ENCODE assay signal across 7 mouse cellular contexts in genomic region chr11:104510606-104511005, GRCm38 (mm10). TPM values are rescaled to one million over a fixed set of nuclear protein-coding genes. Genes with fewer than 3 reads are reported as not detected.
DNase-seq lines count a peak whose midpoint lies in the region; ATAC-seq and TF ChIP-seq lines count a peak whose summit lies in the region.

No protein-coding gene starts in this region.

- H3K4me1 ChIP-seq in intestine, postnatal 0 days (replicated peaks; ENCODE audit: control insufficient read depth, insufficient read depth, low read length) = no peaks in the 10 kb centered on the region
- no peaks in the 10 kb centered on the region for H3K4me1 ChIP-seq in intestine, embryonic 16.5 days (ENCODE audit: control insufficient read depth, insufficient read depth, low read length)
- H3K4me1 ChIP-seq in E14TG2a.4 (replicated peaks; ENCODE audit: low read depth, low read length) = peaks cover 5% of the 10 kb centered on the region; the same call in 1 of the 2 replicates
- H3K4me1 ChIP-seq in embryonic facial prominence, embryonic 10.5 days = no peaks in the 10 kb centered on the region

- no peaks in the 10 kb centered on the region for H3K9me3 ChIP-seq in intestine, postnatal 0 days (ENCODE audit: control insufficient read depth)
- no peaks in the 10 kb centered on the region for H3K9me3 ChIP-seq in intestine, embryonic 16.5 days (ENCODE audit: control insufficient read depth, low read length)
- H3K9me3 ChIP-seq in E14TG2a.4 (ENCODE audit: low read length) = no peaks in the 10 kb centered on the region
- no peaks in the 10 kb centered on the region for H3K9me3 ChIP-seq in embryonic facial prominence, embryonic 10.5 days

- peak; percentile 57 for DNase-seq in 416B (ENCODE audit: low read depth)
- peak; percentile 22 for DNase-seq in embryonic facial prominence, embryonic 10.5 days (ENCODE audit: low spot score)
- peak; percentile 3 for DNase-seq in lung, postnatal 25 days (ENCODE audit: low spot score)
- DNase-seq in cerebellum, adult 11 months = no peak

- no peak overlapping the region for H3K4me2 ChIP-seq in intestine, postnatal 0 days (replicated peaks; ENCODE audit: low read depth)
- H3K4me2 ChIP-seq in intestine, embryonic 16.5 days (ENCODE audit: low read depth, low read length) = no peak overlapping the region

- no peak overlapping the region for H3K27ac ChIP-seq in intestine, postnatal 0 days (ENCODE audit: low read depth, low read length)
- H3K27ac ChIP-seq in intestine, embryonic 16.5 days (ENCODE audit: low read length) = no peak overlapping the region
- no peak overlapping the region for H3K27ac ChIP-seq in embryonic facial prominence, embryonic 10.5 days (replicated peaks)

- peaks cover 49% of the 10 kb centered on the region for H3K36me3 ChIP-seq in intestine, postnatal 0 days (ENCODE audit: control insufficient read depth, insufficient read depth)
- H3K36me3 ChIP-seq in intestine, embryonic 16.5 days (ENCODE audit: control insufficient read depth, insufficient read depth, low read length) = peaks cover 12% of the 10 kb centered on the region
- H3K36me3 ChIP-seq in E14TG2a.4 (ENCODE audit: insufficient read depth, low read length) = peaks cover 90% of the 10 kb centered on the region
- H3K36me3 ChIP-seq in embryonic facial prominence, embryonic 10.5 days (replicated peaks) = peaks cover 98% of the 10 kb centered on the region

- TF ChIP-seq CTCF in intestine, postnatal 0 days (IDR thresholded peaks at IDR 0.05; ENCODE audit: low read depth) = peak; percentile 74
- TF ChIP-seq CTCF in E14TG2a.4 (conservative IDR thresholded peaks at IDR 0.05; ENCODE audit: low read length) = peak; percentile 51

- no peak overlapping the region for H3K4me3 ChIP-seq in intestine, postnatal 0 days (ENCODE audit: low read depth, low read length)
- H3K4me3 ChIP-seq in intestine, embryonic 16.5 days (ENCODE audit: low read length) = no peak overlapping the region
- H3K4me3 ChIP-seq in E14TG2a.4 (replicated peaks; ENCODE audit: low read length) = no peak overlapping the region
- no peak overlapping the region for H3K4me3 ChIP-seq in embryonic facial prominence, embryonic 10.5 days

- ATAC-seq in intestine, postnatal 0 days = no peak
- no peak for ATAC-seq in intestine, embryonic 16.5 days

- no peak overlapping the region for H3K9ac ChIP-seq in intestine, postnatal 0 days (ENCODE audit: low read depth, low read length)
- no peak overlapping the region for H3K9ac ChIP-seq in intestine, embryonic 16.5 days (ENCODE audit: low read depth, low read length)

- WGBS in intestine, postnatal 0 days = 85% methylated on average over 2 of the region's 2 CpGs
- 76% methylated on average over 2 of the region's 2 CpGs for WGBS in intestine, embryonic 16.5 days
- 93% methylated on average over 2 of the region's 2 CpGs for WGBS in embryonic facial prominence, embryonic 10.5 days

- no peaks in the 10 kb centered on the region for H3K27me3 ChIP-seq in intestine, postnatal 0 days (replicated peaks; ENCODE audit: control insufficient read depth, insufficient read depth, low read length)
- H3K27me3 ChIP-seq in intestine, embryonic 16.5 days (replicated peaks; ENCODE audit: control insufficient read depth, insufficient read depth, low read length) = no peaks in the 10 kb centered on the region
- H3K27me3 ChIP-seq in E14TG2a.4 (ENCODE audit: insufficient read depth, low read length) = no peaks in the 10 kb centered on the region
- H3K27me3 ChIP-seq in embryonic facial prominence, embryonic 10.5 days (replicated peaks; ENCODE audit: low read depth, poor library complexity, severe bottlenecking) = no peaks in the 10 kb centered on the region

RNA-seq across cellular contexts. Expression of gene Cdc27, which starts 39.8 kb away (rescaled TPM):
- polyA plus RNA-seq in intestine, postnatal 0 days (2015; fragmentation: Nextera tagmentation; extraction: Ambion mirVana) = 11.0 and 14.0 TPM in 2 replicates
- 20.5 and 24.4 TPM in 2 replicates for polyA plus RNA-seq in intestine, embryonic 16.5 days (2015; fragmentation: Nextera tagmentation; extraction: Ambion mirVana)
- 58.4 and 60.8 TPM in 2 replicates for polyA plus RNA-seq in embryonic facial prominence, embryonic 10.5 days (2016; fragmentation: Nextera tagmentation; extraction: Ambion mirVana)

RNA-seq across cellular contexts. Expression of gene Myl4, which starts 39.9 kb away (rescaled TPM):
- polyA plus RNA-seq in intestine, postnatal 0 days (2015; fragmentation: Nextera tagmentation; extraction: Ambion mirVana) = 2.7 and 7.1 TPM in 2 replicates
- polyA plus RNA-seq in intestine, embryonic 16.5 days (2015; fragmentation: Nextera tagmentation; extraction: Ambion mirVana) = 4.7 and 6.3 TPM in 2 replicates
- polyA plus RNA-seq in embryonic facial prominence, embryonic 10.5 days (2016; fragmentation: Nextera tagmentation; extraction: Ambion mirVana) = 1.1 and 4.1 TPM in 2 replicates

RNA-seq across cellular contexts. Expression of gene Kansl1, which starts 41.9 kb away (rescaled TPM):
- 8.1 and 9.0 TPM in 2 replicates for polyA plus RNA-seq in intestine, postnatal 0 days (2015; fragmentation: Nextera tagmentation; extraction: Ambion mirVana)
- 13.7 and 14.4 TPM in 2 replicates for polyA plus RNA-seq in intestine, embryonic 16.5 days (2015; fragmentation: Nextera tagmentation; extraction: Ambion mirVana)
- polyA plus RNA-seq in embryonic facial prominence, embryonic 10.5 days (2016; fragmentation: Nextera tagmentation; extraction: Ambion mirVana) = 28.7 and 28.9 TPM in 2 replicates
